Mouse (Mus musculus) lung, adult 18-20 months (tissue): ENCODE data around the gene Dgcr6.

Source experiments
- DNase-seq, 2 experiments: peaks; one replicate each; pipeline ENCODE4 v3.0.0; 2022; ENCODE audit warnings: mixed read lengths in 2 of 2

Dgcr6 gene

DNA sequence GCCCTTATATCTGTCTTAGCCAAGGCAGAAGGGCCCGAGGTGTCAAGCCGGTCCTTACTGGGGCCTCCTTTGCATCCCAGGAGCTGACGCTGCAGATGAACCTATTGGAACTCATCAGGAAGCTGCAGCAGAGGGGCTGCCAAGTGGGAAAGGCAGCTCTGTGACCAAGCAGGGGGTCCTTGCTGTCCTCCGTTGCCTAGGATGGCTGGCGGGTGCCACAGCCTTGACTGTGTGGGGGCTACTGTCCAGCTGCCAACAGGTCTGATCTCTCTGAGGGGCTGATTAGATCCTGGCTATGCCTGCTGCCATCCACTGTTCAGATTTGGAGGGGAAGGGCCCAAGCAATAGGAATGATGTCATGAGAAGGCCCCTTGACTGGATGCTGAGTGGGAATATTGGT, 18.1 kb downstream of the Dgcr6 start:
- DNase-seq = no peak

GRCm38 (mm10) chr16:18072089-18072488, 19.4 kb downstream of the Dgcr6 start:
- DNase-seq = no peak

DNA sequence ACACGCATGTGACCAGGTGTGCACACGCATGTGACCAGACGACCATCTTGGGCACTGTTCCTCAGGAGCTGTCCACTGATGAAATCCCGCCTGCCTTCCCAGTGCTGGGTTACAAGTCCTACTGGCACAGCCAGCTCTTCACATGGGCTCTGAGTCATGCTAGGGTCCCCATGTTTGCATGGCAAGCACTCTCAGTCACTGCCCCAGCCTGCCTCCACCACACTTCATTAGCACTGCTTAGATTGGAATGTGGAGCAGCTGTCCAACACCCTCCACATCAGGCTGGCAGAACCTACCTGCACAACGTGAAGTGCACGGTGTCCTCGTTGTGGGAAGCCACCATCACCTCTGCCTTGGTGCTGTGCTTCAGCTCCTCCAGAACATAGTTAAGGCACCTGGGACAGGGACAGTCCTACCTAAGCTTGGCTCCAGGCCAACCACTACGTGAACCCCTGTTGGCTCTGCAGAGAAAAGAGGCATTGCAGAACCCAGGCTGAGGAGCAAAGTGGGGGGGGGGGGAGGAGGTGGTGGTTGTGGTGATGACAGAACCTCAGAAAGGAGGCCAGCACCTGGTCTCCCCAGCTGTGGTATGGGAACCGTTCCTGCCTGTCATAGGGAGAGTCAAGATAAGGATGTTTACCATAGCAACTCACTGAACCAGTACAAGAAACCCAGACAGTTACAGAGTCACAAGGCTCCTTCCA, 20.8 kb downstream of the Dgcr6 start:
- DNase-seq = peak in 1 of 2 experiments; percentile 36

- no peak for DNase-seq
Measured at GRCm38 (mm10) chr16:18074611-18075010, 22.0 kb downstream of the Dgcr6 start.

DNA sequence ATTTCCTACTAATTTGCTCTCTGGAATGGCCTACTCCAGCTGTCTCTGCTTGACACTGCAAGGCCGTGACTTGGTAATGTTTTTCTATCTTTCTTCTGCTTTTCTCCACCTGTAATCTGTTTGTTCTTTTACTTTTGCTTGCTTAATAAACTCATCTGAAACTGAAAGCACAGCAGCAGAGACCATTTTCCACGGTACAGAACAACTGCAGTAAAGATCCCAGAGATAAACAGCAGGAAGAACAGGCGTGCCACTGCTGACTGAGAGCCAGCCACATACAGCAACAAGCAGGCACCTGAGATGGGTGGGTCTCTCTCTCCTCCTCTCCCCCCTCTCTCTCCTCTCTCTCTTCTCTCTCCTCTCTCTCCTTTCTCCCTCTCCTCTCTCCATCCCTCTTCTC, 22.5 kb downstream of the Dgcr6 start:
- DNase-seq = no peak

DNA sequence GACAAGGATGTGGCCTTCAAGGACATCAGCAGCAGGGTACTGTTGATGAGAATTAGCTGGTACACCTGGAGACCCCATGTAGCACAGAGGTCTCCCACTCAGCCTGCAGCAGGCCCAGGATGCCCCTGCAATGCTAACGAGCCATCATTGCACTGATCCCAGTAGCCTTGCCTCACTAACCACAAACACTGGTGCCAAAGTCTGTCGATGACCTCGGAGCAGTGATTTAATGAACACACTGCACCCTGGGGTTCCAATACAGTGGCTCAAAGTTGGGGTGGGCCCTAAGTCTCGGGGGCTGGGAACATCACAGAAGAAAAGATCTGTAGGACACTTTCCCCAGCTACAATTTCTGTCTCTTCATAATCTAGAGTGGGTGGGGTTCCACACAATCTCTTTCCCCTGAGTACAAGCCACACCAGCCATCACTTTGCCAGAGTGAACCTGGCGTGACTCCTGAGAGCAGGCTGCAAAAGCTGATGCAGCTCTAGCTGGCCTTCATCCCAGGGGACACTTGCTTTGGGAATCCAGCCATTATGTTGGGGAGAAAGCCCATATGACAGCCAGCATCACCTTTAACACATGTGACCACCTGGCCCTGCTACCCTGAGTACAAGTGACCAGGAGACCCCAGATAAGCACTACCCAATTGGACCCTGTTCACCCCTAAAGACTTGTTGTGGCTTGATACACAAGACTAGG, 25.8 kb downstream of the Dgcr6 start:
- no peak for DNase-seq

DNA sequence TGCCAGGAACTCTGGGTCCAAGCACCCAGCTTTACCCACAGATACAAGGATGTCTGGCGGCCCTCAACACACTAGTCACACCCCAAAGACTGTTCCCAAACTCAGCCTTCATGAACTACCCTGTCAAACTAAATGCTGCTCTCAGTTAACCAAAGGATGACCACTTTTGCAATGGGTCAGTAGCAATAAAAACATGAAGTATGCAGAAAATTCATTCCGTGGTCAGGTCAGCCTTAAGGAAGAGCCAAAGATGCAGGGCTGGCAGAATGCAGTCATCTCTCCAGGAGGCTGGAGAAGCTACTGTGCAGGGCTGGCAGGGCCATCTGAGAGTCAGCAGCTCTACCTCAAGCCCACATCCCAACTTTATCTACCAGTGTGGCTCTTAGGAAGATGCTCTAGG, 26.6 kb downstream of the Dgcr6 start:
- no peak for DNase-seq

DNA sequence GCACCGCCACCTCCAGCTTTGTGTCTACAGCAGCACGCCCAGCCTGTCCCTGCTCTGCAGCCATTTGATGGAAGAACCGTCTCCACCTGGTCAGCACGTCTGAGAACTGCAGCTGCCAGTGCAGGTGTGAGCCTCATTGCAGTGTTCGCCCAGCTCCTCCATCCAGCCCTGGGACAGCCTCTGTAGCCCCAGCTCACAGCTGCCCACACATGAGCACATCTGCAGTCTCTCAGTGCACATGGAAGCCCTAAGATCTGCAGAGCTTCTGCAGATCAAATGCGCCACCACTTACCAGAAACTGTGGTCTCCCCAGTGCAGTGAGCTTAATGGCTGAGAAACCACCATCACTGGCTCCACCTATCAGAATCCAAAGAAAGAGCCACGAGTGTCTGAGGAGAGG, 27.5 kb downstream of the Dgcr6 start:
- no peak for DNase-seq

GRCm38 (mm10) chr16:18081149-18081827, 28.6 kb downstream of the Dgcr6 start:
- no peak for DNase-seq

DNA sequence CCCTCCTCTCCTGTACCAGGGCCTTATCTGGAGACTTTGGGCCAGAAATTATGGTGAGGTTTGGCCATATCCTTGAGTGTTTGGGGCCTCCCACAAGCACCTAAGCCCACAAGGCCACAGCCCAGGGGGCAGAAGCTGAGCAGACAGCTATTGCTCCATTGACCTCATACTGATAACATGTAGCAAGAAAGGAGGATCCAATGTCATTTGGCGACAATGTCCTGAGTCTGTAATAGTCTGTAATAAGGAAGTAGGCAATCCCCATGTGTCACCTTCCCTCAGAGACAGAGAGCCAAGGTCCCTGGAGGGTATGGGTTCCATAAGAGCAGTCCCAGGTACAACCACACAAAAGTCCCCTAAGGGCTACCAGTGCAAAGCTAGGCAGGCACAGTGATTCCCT, 29.6 kb downstream of the Dgcr6 start:
- DNase-seq = no peak

DNA sequence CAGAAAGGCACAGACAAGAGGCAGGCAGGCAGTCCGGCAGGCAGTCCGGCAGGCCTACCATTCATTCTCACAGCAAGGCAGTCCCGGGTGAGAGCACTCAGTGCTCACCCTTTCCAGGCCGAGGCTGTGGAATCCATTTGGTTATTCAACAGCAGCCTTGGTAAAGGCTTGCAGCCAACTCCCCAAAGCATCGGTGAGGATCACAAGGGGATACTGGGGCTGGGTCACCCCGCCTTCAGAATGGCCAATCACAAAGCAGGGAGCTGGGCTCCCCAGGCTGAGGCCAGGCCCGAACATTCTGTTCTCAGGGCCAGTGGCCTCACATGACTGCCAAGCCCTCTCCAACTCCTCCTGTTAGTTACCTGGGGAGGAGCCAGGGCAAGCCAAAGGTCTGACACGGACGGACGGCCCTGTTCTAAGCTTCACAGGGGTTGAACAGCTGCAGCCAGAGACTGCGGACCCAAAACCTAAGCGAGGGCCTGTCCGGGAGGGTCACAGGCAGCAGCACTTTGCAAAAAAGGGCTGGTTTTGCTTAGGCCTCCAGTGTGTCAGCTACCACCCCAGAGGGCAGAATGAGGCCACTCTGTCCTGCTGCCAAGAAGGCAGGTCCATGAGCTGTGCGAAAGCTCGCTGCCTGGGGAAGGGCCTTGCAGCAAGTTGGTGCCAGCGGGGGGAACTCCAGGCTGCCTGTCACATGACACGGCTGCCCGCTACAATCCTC, 30.7 kb downstream of the Dgcr6 start:
- DNase-seq = peak; percentile 66 to 78

GRCm38 (mm10) chr16:18084262-18084661, 31.6 kb downstream of the Dgcr6 start:
- peak; percentile 28 to 50 for DNase-seq

GRCm38 (mm10) chr16:18087101-18087500, 34.4 kb downstream of the Dgcr6 start:
- DNase-seq = peak in 1 of 2 experiments; percentile 28

DNA sequence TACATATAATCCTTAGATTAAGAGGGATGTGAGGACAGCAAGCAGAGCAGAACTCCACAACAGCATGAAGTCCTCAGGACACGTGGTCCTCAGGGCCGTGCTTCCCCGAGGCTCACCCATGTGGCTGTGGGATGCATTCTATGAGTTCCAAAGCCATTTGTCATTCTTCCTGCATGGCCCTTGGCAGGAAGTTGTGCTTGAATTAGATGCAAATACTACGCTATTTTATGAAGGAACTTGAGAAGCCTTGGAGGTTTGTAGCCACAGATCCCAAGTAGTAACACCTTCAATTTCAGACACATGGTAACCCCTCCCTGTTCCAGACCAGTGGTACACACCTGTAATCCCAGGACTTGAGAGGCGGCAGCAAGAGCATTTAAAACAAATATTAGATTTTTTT, 43.7 kb downstream of the Dgcr6 start:
- peak in 1 of 2 experiments; percentile 24 for DNase-seq

DNA sequence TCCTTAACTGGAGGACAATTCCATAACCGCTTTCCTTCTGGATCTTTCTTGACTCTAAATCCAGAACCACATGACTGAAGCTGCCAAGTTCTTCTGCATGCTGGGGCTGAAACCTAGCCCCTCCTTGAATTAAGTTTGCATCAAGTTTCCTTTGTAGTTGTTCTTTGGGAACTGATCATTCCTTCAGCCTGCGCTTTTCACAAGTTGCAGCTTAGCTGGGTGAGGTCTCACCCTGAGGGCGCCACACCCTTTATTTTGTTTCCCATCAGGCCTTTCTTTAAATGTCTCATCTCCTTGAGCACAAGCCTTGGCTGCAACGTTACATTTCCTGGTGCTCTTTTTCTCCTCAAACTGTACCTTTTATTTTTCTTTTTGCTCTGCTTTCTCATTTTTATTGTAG, 50.2 kb downstream of the Dgcr6 start:
- no peak for DNase-seq

- DNase-seq = no peak
Measured at GRCm38 (mm10) chr16:18103366-18103765, 50.7 kb downstream of the Dgcr6 start.

DNA sequence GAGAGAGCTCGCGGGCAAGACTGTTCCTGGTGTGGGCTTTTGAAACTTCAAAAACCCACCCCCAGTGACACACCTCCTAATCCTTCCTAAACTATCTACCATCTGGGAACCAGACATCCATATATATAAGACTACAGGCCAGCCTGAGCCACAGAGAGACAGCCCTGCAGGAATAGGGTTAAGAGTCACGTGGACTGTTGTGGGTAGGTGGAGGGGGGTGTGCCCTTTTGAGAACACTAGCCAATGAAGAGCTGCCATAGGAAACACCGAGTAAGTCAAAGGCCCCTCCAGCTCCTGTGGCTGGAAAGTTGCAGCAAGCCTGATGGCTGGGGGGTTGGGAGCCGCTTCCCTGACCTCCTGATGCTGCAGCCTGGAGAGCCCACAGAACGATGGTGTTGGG, 51.1 kb downstream of the Dgcr6 start:
- DNase-seq = no peak

DNA sequence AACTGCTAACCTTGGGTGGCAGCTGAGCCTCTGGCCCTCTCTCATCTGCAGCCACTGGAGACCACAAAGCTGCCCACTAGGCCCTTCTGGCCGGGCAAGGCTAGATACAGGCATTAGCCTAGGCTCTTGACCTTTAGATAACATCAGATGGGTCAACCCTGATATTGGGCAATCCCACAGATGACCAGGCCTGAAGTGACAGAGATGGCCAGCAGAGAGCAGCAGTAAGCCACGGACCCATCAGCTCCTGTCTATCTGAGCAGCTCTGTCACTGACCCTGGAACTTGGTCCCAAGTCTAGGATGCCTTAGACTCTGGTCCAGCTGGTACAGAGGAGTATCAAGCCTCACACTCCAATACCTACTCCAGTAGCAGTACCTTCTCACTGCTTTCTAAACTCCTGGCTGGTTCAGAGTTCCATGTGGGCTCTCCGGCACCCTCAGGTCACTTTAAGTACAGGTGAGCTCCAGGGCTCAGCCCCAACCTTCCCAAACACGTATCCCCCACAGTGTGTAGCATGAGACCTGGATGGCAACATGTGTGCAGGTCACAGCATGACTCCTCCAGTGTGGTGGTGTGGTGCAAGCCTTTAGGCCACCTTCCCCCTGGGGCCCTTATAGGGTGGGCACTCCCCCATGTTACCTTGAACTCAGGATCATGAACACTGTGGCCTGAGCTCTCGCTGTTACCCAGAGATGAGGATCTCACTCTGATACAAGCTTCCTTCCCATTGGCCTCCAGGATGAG, 55.7 kb downstream of the Dgcr6 start:
- DNase-seq = peak; percentile 75 to 82

- no peak for DNase-seq
Measured at GRCm38 (mm10) chr16:18111042-18111441, 58.4 kb downstream of the Dgcr6 start.

DNA sequence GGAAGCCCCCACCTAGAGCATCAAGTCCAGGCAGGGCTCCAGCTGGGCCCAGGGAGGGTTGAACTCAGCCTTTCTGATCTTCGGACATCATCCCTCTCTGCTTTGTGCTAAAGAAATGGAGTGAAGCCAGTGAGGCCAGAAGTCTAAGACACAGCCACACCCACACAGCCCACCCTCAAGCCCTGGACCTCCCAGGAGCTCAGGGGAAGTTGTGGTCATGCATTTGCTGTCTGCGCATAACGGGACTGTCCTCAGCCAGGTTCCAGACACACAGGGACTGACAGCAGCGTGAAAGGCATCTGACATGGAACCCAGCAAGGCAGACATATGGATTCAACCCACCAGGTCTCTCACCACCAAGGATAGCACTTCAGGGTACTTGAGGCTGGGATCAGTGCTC, 63.8 kb downstream of the Dgcr6 start:
- DNase-seq = no peak

DNA sequence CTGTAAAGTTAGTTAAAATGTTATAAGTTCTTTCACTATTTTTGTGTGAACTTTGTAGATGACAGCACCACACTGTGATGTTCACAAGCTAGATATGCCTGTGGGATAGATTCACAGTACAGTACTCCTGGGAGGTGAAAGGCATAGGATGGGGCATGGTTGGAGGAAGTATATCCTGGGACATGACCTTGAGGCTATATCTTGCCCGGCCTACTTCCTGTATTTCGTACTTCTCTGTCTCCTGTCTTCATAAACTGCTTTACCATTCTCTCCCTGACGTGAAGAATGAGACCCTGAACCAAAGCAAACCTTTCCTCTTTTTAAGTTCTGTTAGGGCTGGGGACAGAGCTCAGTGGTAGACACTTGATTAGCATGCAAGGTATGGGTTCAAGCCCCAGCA, 65.6 kb downstream of the Dgcr6 start:
- DNase-seq = no peak

DNA sequence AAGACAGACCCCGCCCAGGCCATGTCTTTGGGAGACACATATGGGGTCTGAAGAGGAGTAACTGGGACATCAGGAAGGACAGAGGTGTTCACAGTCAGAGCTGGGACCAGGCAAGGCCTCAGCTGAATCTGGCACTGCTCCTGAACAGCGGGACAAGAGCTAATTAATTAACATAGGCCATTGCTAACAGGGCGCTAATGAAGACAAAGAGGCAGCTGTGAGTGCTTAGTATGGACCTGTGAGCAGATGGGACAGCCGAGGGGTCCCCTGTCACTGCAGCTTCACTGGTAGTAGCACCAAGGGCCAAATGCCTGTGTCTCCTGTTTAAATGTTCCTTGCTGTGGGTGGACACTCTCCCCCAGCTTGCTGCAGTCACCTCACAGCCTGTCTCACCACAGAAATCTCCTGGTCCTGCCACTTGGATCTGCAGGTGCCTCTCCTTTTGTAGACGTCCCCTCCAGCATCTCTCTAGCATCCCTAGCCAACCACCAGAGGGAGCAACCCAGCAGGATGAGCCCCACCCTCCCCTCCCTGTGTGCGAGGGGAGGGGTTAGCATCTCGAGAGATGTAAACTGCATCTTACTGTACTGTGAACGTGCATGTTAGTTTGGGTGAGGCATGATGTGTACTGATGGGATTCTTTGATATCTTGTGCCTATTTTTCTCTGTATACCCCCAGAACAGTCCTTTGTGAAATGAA, 66.5 kb downstream of the Dgcr6 start:
- peak in 1 of 2 experiments; percentile 23 for DNase-seq
